Mouse (Mus musculus): Measurements from ENCODE around the gene BC005624. TPM values are rescaled to one million over a fixed set of nuclear protein-coding genes. Genes with fewer than 3 reads are reported as not detected.

Gene BC005624
- total and polyA plus RNA-seq, 3 experiments: 39.6 to 63.0 TPM; not detected in 1

- 0 out of 4 replicates have a peak, but pooled peaks cover 0 to 3% of the 10 kb centered on the region in 2 experiments for H3K4me1 ChIP-seq (ENCODE audit: control insufficient read depth in 1 of 2, insufficient read depth in 2 of 2, low read length in 2 of 2)
- no peaks in the 10 kb centered on the region for H3K36me3 ChIP-seq (ENCODE audit: control insufficient read depth in 1 of 2, insufficient read depth in 2 of 2, low read length in 2 of 2)
- H3K9me3 ChIP-seq (replicated peaks; ENCODE audit: insufficient read depth, low read length): no peaks in the 10 kb centered on the region
- peak; percentile 81 for DNase-seq (ENCODE audit: low read depth, low spot score)
- no peak overlapping the region for H3K4me3 ChIP-seq (ENCODE audit: control insufficient read depth in 1 of 2, insufficient read depth in 1 of 2, low read depth in 2 of 2, low read length in 2 of 2)
- H3K9ac ChIP-seq (ENCODE audit: control insufficient read depth, low read depth, low read length, poor library complexity, severe bottlenecking): no peak overlapping the region
- no peaks in the 10 kb centered on the region for H3K27me3 ChIP-seq (ENCODE audit: control insufficient read depth in 1 of 2, insufficient read depth in 2 of 2, low read length in 2 of 2)
- H3K79me2 ChIP-seq (ENCODE audit: control insufficient read depth, insufficient read depth, low read length, poor library complexity): no peaks in the 10 kb centered on the region; the same call in 1 of the 2 replicates
- H3K27ac ChIP-seq (ENCODE audit: control insufficient read depth, low read depth, low read length): no peak overlapping the region
- TF ChIP-seq MEF2A (IDR thresholded peaks at IDR 0.05; ENCODE audit: extremely low read depth, insufficient replicate concordance, low read depth, low read length, poor library complexity, severe bottlenecking) (no peak), RAD21 (IDR thresholded peaks at IDR 0.05; ENCODE audit: low read depth, low read length) (peak; percentile 76), TAL1 (IDR thresholded peaks at IDR 0.05; ENCODE audit: low read length) (no peak), MYC (IDR thresholded peaks at IDR 0.05; ENCODE audit: low read depth, low read length) (peak; percentile 76; the same call in 1 of the 2 replicates), CTCF (IDR thresholded peaks at IDR 0.05 in 2 of 3, conservative IDR thresholded peaks at IDR 0.05 in 1 of 3; ENCODE audit: control insufficient read depth in 1 of 3, insufficient read depth in 1 of 3, low read depth in 2 of 3, low read length in 3 of 3, poor library complexity in 1 of 3, severe bottlenecking in 1 of 3) (peak; percentile 85 to 93 (median 85)), POLR2AphosphoS2 (IDR thresholded peaks at IDR 0.05; ENCODE audit: low read length) (no peak), UBTF (IDR thresholded peaks at IDR 0.05; ENCODE audit: borderline replicate concordance, insufficient read depth, low read depth, low read length) (no peak), USF2 (IDR thresholded peaks at IDR 0.05; ENCODE audit: borderline replicate concordance in 1 of 2, insufficient read depth in 1 of 2, low read depth in 1 of 2, low read length in 2 of 2) (no peak), ZC3H11A (IDR thresholded peaks at IDR 0.05; ENCODE audit: low read depth, low read length) (peak; percentile 39; the same call in 1 of the 2 replicates), MXI1 (IDR thresholded peaks at IDR 0.05; ENCODE audit: low read depth, low read length) (no peak), KAT2A (conservative IDR thresholded peaks at IDR 0.05; ENCODE audit: low read depth, low read length) (no peak), SMC3 (IDR thresholded peaks at IDR 0.05; ENCODE audit: low read depth, low read length) (peak; percentile 60), E2F4 (IDR thresholded peaks at IDR 0.05; ENCODE audit: borderline replicate concordance, low read depth, low read length) (no peak), USF1 (IDR thresholded peaks at IDR 0.05; ENCODE audit: low read depth, low read length) (no peak), SIN3A (IDR thresholded peaks at IDR 0.05; ENCODE audit: low read length) (0 out of 2 replicates have a peak, but pooled peaks have one; percentile 30), MAZ (IDR thresholded peaks at IDR 0.05; ENCODE audit: low read depth, low read length) (no peak), JUND (IDR thresholded peaks at IDR 0.05; ENCODE audit: low read depth, low read length) (no peak), GABPA (IDR thresholded peaks at IDR 0.05; ENCODE audit: low read depth, low read length) (no peak), RCOR1 (IDR thresholded peaks at IDR 0.05; ENCODE audit: low read depth, low read length) (no peak), MAFK (IDR thresholded peaks at IDR 0.05; ENCODE audit: borderline replicate concordance, low read depth, low read length) (no peak), POLR2AphosphoS5 (IDR thresholded peaks at IDR 0.05; ENCODE audit: borderline replicate concordance, low read depth, low read length) (no peak), MYB (IDR thresholded peaks at IDR 0.05; ENCODE audit: low read depth, low read length) (no peak), TBP (IDR thresholded peaks at IDR 0.05; ENCODE audit: low read depth, low read length) (peak; percentile 55; the same call in 1 of the 2 replicates), NELFE (IDR thresholded peaks at IDR 0.05; ENCODE audit: low read depth, low read length) (no peak), NRF1 (IDR thresholded peaks at IDR 0.05; ENCODE audit: insufficient read depth, low read depth, low read length, poor library complexity, severe bottlenecking) (no peak), HCFC1 (IDR thresholded peaks at IDR 0.05; ENCODE audit: low read depth, low read length) (no peak), TCF12 (IDR thresholded peaks at IDR 0.05; ENCODE audit: low read depth, low read length) (no peak), EP300 (IDR thresholded peaks at IDR 0.05; ENCODE audit: low read depth in 1 of 2, low read length in 2 of 2) (no peak), CHD2 (IDR thresholded peaks at IDR 0.05; ENCODE audit: low read length) (no peak), ZNF384 (IDR thresholded peaks at IDR 0.05; ENCODE audit: low read depth, low read length) (no peak), ELF1 (IDR thresholded peaks at IDR 0.05; ENCODE audit: low read depth, low read length) (no peak), ZKSCAN1 (IDR thresholded peaks at IDR 0.05; ENCODE audit: low read depth, low read length) (no peak), BHLHE40 (IDR thresholded peaks at IDR 0.05; ENCODE audit: borderline replicate concordance, low read depth, low read length) (no peak), ETS1 (IDR thresholded peaks at IDR 0.05; ENCODE audit: low read depth, low read length) (no peak), GATA1 (IDR thresholded peaks at IDR 0.05; ENCODE audit: low read depth, low read length) (no peak), MAX (IDR thresholded peaks at IDR 0.05; ENCODE audit: low read length) (no peak), POLR2A (IDR thresholded peaks at IDR 0.05; ENCODE audit: control insufficient read depth in 1 of 2, insufficient read depth in 1 of 2, low read depth in 1 of 2, low read length in 2 of 2, poor library complexity in 1 of 2) (no peak)
These were observed 48.0 kb downstream of the BC005624 start for GRCm38 (mm10) chr2:30933917-30934450.

All from MEL (cell line).